Mouse (Mus musculus) kidney, adult 2 months (tissue): ENCODE data around the gene Smim24. TPM values are rescaled to one million over a fixed set of nuclear protein-coding genes. Genes with fewer than 3 reads are reported as not detected.

Source experiments
- DNase-seq: peaks from one replicate; pipeline ENCODE4 v3.0.0; 2021
- H3K27ac ChIP-seq: fragments of 200-500 bp; 2 replicates; pipeline ENCODE4 v1.5.1; 2012; ENCODE audit warnings: low read depth, low read length, control low read depth, inconsistent platforms; ENCODE audit not compliant: insufficient read depth
- H3K27me3 ChIP-seq: fragments of 200-500 bp; replicated peaks from 2 replicates; pipeline ENCODE4 v1.6.1; 2012; ENCODE audit warnings: mild to moderate bottlenecking, moderate library complexity, low read length, inconsistent platforms; ENCODE audit not compliant: control insufficient read depth, insufficient read depth
- H3K36me3 ChIP-seq: fragments of 200-500 bp; 2 replicates; pipeline ENCODE4 v1.6.1; 2012; ENCODE audit warnings: mild to moderate bottlenecking, moderate library complexity, low read length, inconsistent platforms; ENCODE audit not compliant: control insufficient read depth, insufficient read depth
- H3K4me1 ChIP-seq: fragments of 200-500 bp; 2 replicates; pipeline ENCODE4 v1.6.1; 2011; ENCODE audit warnings: low read length; ENCODE audit not compliant: control insufficient read depth, insufficient read depth
- H3K4me3 ChIP-seq: fragments of 200-500 bp; 2 replicates; pipeline ENCODE4 v1.5.1; 2011; ENCODE audit warnings: mild to moderate bottlenecking, low read depth, low read length, control low read depth; ENCODE audit not compliant: insufficient read depth
- CTCF ChIP-seq: fragments of 200-500 bp; conservative IDR thresholded peaks from 2 replicates; pipeline ENCODE4 v1.5.1; 2011; ENCODE audit warnings: low read depth, mild to moderate bottlenecking, control low read depth, low read length, moderate library complexity, mixed read lengths; ENCODE audit not compliant: insufficient read depth, insufficient read length
- POLR2A ChIP-seq: fragments of 200-500 bp; IDR thresholded peaks from one replicate; pipeline ENCODE4 v1.6.1; 2011; ENCODE audit warnings: low read depth, low read length, control low read depth
- WGBS: fragments of 180-500 bp; shearing (Covaris S2); methylation state at CpG from one replicate; pipeline ENCODE4 v1.1.7; 2018; 5-methylcytosine and 5-hydroxymethylcytosine counted together
- polyA plus RNA-seq: library from polyadenylated mRNA; depleted of rRNA; stranded (reverse); fragments of >200 nt; gene quantifications from 2 replicates; pipeline ENCODE4 v1.2.3, GENCODE M21; 2012

The Smim24 gene
- polyA plus RNA-seq, 1 experiment: 694 TPM

- 17% methylated on average over 15 of the region's 15 CpGs for WGBS
- H3K27ac ChIP-seq: peak overlapping the region; percentile 98
- no peaks in the 10 kb centered on the region for H3K27me3 ChIP-seq
- H3K4me3 ChIP-seq: peak overlapping the region; percentile 78; the same call in 1 of the 2 replicates
- peak; percentile 96 for DNase-seq
- TF ChIP-seq POLR2A (no peak), CTCF (no peak)
- peaks cover 43% of the 10 kb centered on the region for H3K4me1 ChIP-seq
- H3K36me3 ChIP-seq: no peaks in the 10 kb centered on the region
Measured at GRCm38 (mm10) chr10:81431526-81432168, 38.8 kb downstream of the Smim24 start.

DNA sequence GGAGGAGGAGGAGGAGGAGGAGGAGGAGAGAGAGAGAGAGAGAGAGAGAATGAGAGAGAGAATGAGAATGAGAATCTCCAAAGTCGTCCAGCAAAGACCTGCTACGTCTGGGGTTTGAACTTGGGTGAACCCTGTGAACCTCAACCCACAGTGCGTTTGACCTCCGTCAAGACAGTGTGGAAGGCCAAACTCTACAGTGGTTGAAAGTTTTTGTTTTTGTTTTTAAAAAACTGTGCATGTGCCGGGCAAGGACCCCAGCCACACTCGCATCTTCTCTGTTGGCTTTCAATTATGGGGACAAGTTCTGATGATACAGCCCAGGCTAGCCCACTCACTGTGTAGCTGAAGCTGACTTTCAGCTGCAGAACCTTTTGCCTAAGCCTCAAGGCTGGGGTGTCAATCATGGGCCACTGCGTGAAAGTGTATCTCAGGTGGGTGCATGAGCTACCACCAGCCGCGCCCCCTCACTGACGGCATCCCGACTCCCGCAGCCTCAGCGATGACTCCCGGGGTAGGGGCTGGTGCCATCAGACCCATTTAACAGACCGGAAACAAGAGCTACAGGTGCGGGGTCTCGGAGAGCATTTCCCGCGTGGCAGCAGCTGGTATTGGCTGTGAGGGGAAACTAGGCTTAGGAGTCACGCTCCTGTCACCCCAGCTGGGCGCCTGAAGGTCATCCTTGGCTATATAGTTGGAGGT, 39.5 kb downstream of the Smim24 start:
- peaks cover 41% of the 10 kb centered on the region for H3K4me1 ChIP-seq
- 38% methylated on average over 21 of the region's 21 CpGs for WGBS
- H3K36me3 ChIP-seq: no peaks in the 10 kb centered on the region
- DNase-seq: peak; percentile 69
- H3K27ac ChIP-seq: peak overlapping the region; percentile 68
- TF ChIP-seq CTCF (no peak), POLR2A (no peak)
- 0 out of 2 replicates have a peak overlapping the region, but pooled peaks have one; percentile 1 for H3K4me3 ChIP-seq
- no peaks in the 10 kb centered on the region for H3K27me3 ChIP-seq

GRCm38 (mm10) chr10:81432868-81433262, 40.0 kb downstream of the Smim24 start:
- peak overlapping the region; percentile 68 for H3K27ac ChIP-seq
- H3K27me3 ChIP-seq: no peaks in the 10 kb centered on the region
- peak; percentile 99 for DNase-seq
- 0 out of 2 replicates have a peak overlapping the region, but pooled peaks have one; percentile 1 for H3K4me3 ChIP-seq
- H3K36me3 ChIP-seq: no peaks in the 10 kb centered on the region
- WGBS: under 1% methylated on average over 17 of the region's 17 CpGs
- no peak for TF ChIP-seq POLR2A
- no peak for TF ChIP-seq CTCF
- H3K4me1 ChIP-seq: peaks cover 39% of the 10 kb centered on the region

DNA sequence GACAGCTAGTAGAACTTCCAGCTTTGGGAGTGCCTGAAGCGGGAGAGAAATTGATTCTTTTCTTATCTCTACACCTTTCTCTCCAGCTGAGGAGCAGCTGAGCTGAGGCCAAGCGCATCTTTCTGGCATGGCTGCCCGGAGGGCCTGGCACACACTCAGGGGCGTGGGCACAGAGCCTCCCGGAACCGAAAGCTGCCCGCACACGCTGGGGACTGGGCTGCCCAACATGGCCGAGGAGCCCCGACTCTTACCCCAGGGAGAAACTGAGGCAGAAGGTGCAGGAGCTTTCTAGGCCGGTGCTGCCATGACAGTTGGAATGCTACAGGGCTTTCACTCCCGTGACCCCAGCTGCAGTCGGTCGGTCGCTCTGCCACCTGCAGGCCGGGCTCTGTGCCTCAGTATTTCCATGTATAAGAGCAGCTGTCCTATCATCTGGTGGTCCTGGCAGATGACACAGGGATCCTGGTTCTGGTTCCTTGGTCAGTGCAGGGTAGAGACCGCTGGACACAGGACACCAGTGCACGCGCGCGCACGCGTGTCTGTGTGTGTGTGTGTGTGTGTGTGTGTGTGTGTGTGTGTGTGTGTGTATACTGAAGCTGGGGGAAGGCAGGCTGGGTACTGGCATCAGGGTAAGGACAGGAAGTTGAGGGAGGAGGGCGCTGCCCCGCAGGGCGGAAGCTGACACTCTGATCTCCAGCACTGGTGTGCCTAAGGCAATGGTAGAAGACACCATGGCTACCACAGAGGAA, 40.9 kb downstream of the Smim24 start:
- DNase-seq: peak; percentile 44
- peaks cover 39% of the 10 kb centered on the region for H3K4me1 ChIP-seq
- no peaks in the 10 kb centered on the region for H3K36me3 ChIP-seq
- TF ChIP-seq POLR2A (no peak), CTCF (peak; percentile 36; the same call in 1 of the 2 replicates)
- H3K27me3 ChIP-seq: no peaks in the 10 kb centered on the region
- no peak overlapping the region for H3K4me3 ChIP-seq
- H3K27ac ChIP-seq: peak overlapping the region; percentile 66
- 64% methylated on average over 26 of the region's 26 CpGs for WGBS

GRCm38 (mm10) chr10:81434361-81435263, 41.8 kb downstream of the Smim24 start:
- Histone ChIP-seq H3K4me1 (peaks cover 34% of the 10 kb centered on the region), H3K27me3 (no peaks in the 10 kb centered on the region), H3K4me3 (no peak overlapping the region), H3K27ac (peak overlapping the region; percentile 82), H3K36me3 (no peaks in the 10 kb centered on the region)
- WGBS: 53% methylated on average over 15 of the region's 15 CpGs
- peak; percentile 38 for DNase-seq
- TF ChIP-seq CTCF (no peak), POLR2A (no peak)

DNA sequence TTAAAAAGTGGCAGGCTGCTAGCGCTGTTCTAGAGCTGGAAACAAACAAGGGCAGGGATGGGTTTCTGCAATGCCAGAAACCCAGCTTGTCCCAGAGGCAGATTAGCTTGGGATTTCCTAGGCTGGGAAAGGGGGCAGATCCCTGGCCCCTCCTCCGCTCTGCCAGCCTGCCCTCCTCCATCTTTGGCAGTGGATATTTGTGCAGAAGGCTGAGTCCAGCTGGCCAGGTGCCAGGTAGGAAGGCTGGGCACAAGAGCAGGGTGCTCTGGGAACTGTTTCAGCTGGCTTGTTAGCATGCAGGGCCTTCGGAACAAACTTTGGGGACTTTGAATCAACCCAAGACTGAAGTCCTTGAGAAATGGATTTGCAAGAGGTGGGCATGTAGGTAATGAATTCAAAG, 42.6 kb downstream of the Smim24 start:
- Histone ChIP-seq H3K27me3 (no peaks in the 10 kb centered on the region), H3K27ac (peak overlapping the region; percentile 82)
- peak; percentile 96 for DNase-seq

More for the DNA sequence above, 42.6 kb downstream of the Smim24 start:
- Histone ChIP-seq H3K36me3 (no peaks in the 10 kb centered on the region), H3K4me1 (peaks cover 34% of the 10 kb centered on the region), H3K4me3 (no peak overlapping the region)
- TF ChIP-seq POLR2A: no peak
- TF ChIP-seq CTCF: no peak
- WGBS: 24% methylated on average over 3 of the region's 3 CpGs
